Mouse (Mus musculus) intestine, embryonic 14.5 days (tissue): Measurements from ENCODE around the gene Selplg. TPM values are rescaled to one million over a fixed set of nuclear protein-coding genes. Genes with fewer than 3 reads are reported as not detected.

ENCODE experiments used
- ATAC-seq: fragments of 200-750 bp; cut with Nextera tagmentation; replicated peaks from 2 replicates; pipeline ENCODE4 v1.8.0; 2017; ENCODE audit warnings: low read depth, moderate number of reproducible peaks, moderate TSS enrichment, moderate library complexity; ENCODE audit not compliant: low FRiP score, low TSS enrichment
- DNase-seq: peaks from one replicate; pipeline ENCODE4 v3.0.0-alpha.2; 2018; ENCODE audit warnings: low spot score
- H3K27ac ChIP-seq: fragments of 300-500 bp; sonication (generic); 2 replicates; pipeline ENCODE4 v1.5.1; 2014; ENCODE audit warnings: low read depth, mild to moderate bottlenecking, control low read depth
- H3K27me3 ChIP-seq: fragments of 300-500 bp; sonication (generic); replicated peaks from 2 replicates; pipeline ENCODE4 v1.6.1; 2014; ENCODE audit warnings: low read length, control low read depth; ENCODE audit not compliant: control insufficient read depth, insufficient read depth
- H3K36me3 ChIP-seq: fragments of 300-500 bp; sonication (generic); 2 replicates; pipeline ENCODE4 v1.6.1; 2014; ENCODE audit warnings: low read length, control low read depth; ENCODE audit not compliant: control insufficient read depth, insufficient read depth
- H3K4me1 ChIP-seq: fragments of 300-500 bp; sonication (generic); replicated peaks from 2 replicates; pipeline ENCODE4 v1.6.1; 2014; ENCODE audit warnings: low read length, control low read depth, mixed read lengths; ENCODE audit not compliant: control insufficient read depth, insufficient read depth
- H3K4me2 ChIP-seq: fragments of 300-500 bp; sonication (generic); 2 replicates; pipeline ENCODE4 v1.6.1; 2014; ENCODE audit warnings: low read length
- H3K4me3 ChIP-seq: fragments of 300-500 bp; sonication (generic); 2 replicates; pipeline ENCODE4 v1.5.1; 2014; ENCODE audit warnings: low read depth, low read length, control low read depth, mixed read lengths
- H3K9ac ChIP-seq: fragments of 300-500 bp; sonication (generic); 2 replicates; pipeline ENCODE4 v1.6.1; 2014; ENCODE audit warnings: mild to moderate bottlenecking, low read length
- H3K9me3 ChIP-seq: fragments of 300-500 bp; sonication (generic); 2 replicates; pipeline ENCODE4 v1.6.1; 2016; ENCODE audit warnings: low read length, control low read depth; ENCODE audit not compliant: control insufficient read depth
- WGBS: fragments of 180-500 bp; shearing (Covaris S2); extraction: QIAGEN DNeasy Blood & Tissue Kit; methylation state at CpG from one replicate; pipeline ENCODE4 v1.1.7; 2014; 5-methylcytosine and 5-hydroxymethylcytosine counted together
- polyA plus RNA-seq: library from polyadenylated mRNA; unstranded; fragments of >200 nt; fragmentation: Nextera tagmentation; extraction: Ambion mirVana; gene quantifications from 2 replicates; pipeline ENCODE4 v1.2.1, GENCODE M21; 2014

Selplg gene
- polyA plus RNA-seq, 1 experiment from 2014 or later = 4.0 TPM

DNA sequence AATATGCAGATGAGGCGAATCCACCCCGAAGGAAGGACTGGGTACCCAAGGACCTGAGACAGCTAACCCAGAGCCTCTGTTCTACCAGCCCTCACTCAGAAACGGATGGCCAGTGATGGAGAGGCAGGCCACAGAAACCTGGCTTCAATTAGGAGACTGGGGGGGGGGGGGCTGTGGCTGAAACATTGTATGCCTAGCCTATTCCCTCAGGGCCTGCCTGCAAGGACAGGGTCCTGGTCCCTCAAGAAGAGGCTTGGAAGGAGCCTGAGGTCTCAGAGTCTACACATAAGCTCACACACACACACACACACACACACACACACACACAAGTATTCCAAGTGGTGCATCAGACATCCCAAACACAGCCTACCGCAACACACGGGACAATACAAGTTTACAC, 32.8 kb downstream of the Selplg start:
- Histone ChIP-seq H3K27me3 (no peaks in the 10 kb centered on the region), H3K4me3 (peak overlapping the region; percentile 53), H3K9me3 (no peaks in the 10 kb centered on the region), H3K36me3 (peaks cover 6% of the 10 kb centered on the region), H3K9ac (peak overlapping the region; percentile 49), H3K4me2 (peak overlapping the region; percentile 69), H3K27ac (peak overlapping the region; percentile 82), H3K4me1 (peaks cover 34% of the 10 kb centered on the region)
- ATAC-seq = 0 out of 2 replicates have a peak, but pooled peaks have one; percentile 2
- 27% methylated on average over 5 of the region's 5 CpGs for WGBS
- DNase-seq = no peak

DNA sequence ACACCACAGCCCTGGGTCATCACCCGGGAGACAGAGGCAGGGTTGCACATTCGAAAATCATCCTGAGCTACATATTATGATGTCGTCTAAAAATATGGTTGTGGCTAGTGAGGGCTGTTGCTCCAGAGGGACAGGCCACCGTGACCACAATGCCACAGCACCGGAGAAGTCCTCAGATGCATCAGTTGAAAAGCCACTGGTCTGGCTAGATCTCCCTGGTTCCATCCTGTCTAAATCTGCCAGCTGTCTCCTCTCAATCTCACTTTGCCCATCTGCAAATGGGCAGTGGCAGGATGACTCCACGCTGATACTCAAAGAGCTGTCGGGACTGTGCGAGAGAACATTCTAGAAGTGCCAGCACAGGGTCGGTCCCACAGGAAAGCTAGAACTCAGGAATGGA, 33.9 kb downstream of the Selplg start:
- no peaks in the 10 kb centered on the region for H3K9me3 ChIP-seq
- 63% methylated on average over 9 of the region's 9 CpGs for WGBS
- peak overlapping the region; percentile 53 for H3K4me3 ChIP-seq
- H3K27ac ChIP-seq = 0 out of 2 replicates have a peak overlapping the region, but pooled peaks have one; percentile 73
- H3K27me3 ChIP-seq = no peaks in the 10 kb centered on the region
- peaks cover 18% of the 10 kb centered on the region for H3K36me3 ChIP-seq
- ATAC-seq (no peak), DNase-seq (no peak)
- peak overlapping the region; percentile 42 for H3K9ac ChIP-seq
- peak overlapping the region; percentile 69 for H3K4me2 ChIP-seq
- H3K4me1 ChIP-seq = peaks cover 34% of the 10 kb centered on the region

DNA sequence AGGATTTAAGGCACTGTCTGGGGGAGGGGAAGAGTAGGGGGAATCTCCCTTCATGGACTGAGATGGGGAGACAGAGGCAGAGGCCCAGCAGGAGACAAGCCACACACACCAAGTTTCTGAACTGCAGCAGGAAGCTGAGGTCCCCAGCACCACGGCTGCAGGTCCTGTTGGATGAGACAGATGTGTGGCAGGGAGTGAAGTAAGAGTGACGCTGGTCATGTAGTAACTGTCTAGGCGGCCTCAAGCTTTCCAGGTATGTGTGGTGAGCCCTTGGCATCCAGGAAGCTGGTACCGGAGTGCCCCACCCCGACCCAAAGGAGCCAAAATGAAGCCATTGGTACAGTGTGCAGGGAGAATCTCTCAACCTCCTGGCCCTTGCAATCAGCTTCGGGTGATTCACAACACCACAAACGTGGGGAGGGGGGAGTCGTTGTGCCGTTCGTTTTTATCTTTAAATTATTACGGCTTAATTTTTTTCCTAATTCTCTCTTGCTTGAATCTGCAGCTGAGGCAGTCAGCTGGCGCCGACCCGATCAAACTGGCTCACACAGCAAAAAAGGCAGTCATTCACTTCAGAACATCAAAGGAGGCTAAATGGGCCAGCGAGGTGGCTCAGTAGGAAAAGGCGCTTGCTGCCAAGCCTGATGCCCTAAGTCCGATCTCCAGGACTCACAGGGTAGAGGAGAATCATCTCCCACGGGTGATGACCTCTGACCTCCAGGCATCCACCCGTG, 35.1 kb downstream of the Selplg start:
- DNase-seq (no peak), ATAC-seq (no peak)
- Histone ChIP-seq H3K9me3 (no peaks in the 10 kb centered on the region), H3K4me2 (peak overlapping the region; percentile 69), H3K4me1 (peaks cover 38% of the 10 kb centered on the region), H3K9ac (peak overlapping the region; percentile 42), H3K27me3 (no peaks in the 10 kb centered on the region), H3K27ac (peak overlapping the region; percentile 73), H3K4me3 (peak overlapping the region; percentile 53), H3K36me3 (peaks cover 24% of the 10 kb centered on the region)
- WGBS = 17% methylated on average over 19 of the region's 19 CpGs

DNA sequence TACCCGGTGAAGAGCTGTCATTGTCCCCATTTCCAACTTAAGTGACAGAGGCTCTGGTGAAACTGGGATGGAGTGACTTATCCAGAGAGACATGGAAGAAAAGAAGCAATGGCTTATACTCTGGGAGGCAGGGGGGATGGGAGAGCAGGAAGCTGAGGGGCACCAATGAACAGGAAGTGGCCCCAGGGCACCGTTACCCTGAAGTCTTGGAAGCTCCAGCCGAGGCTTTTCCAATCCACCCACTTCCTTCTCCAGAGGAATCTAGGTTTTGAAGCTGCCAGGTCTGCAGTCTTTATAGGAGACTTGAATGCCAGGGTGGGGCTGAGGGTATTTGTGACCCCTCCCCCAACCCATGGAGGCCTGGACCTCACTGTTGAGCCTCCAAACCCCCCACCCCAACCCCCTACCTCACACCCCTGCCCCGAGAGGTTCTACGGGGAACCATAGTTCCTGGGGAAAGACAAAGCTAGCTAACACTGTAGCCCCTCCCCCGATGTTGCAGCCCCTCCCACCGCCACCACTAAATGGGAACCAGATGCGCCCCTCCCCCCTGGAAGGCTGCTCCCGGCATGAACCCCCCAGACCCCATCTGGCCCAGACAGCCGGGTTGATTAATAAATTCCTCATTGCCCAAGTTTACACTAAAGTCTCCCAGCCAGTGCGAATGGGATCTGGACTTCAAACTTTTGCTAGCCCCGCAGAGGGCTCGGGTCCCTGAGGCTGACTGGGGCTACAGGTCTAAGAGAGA, 35.9 kb downstream of the Selplg start:
- DNase-seq = peak; percentile 67
- Histone ChIP-seq H3K4me3 (peak overlapping the region; percentile 53), H3K4me1 (peaks cover 40% of the 10 kb centered on the region), H3K27me3 (no peaks in the 10 kb centered on the region), H3K9ac (peak overlapping the region; percentile 42; the same call in 1 of the 2 replicates), H3K4me2 (peak overlapping the region; percentile 69), H3K27ac (peak overlapping the region; percentile 73), H3K36me3 (peaks cover 24% of the 10 kb centered on the region), H3K9me3 (no peaks in the 10 kb centered on the region)
- peak; percentile 22; the same call in 1 of the 2 replicates for ATAC-seq
- 7% methylated on average over 13 of the region's 13 CpGs for WGBS

DNA sequence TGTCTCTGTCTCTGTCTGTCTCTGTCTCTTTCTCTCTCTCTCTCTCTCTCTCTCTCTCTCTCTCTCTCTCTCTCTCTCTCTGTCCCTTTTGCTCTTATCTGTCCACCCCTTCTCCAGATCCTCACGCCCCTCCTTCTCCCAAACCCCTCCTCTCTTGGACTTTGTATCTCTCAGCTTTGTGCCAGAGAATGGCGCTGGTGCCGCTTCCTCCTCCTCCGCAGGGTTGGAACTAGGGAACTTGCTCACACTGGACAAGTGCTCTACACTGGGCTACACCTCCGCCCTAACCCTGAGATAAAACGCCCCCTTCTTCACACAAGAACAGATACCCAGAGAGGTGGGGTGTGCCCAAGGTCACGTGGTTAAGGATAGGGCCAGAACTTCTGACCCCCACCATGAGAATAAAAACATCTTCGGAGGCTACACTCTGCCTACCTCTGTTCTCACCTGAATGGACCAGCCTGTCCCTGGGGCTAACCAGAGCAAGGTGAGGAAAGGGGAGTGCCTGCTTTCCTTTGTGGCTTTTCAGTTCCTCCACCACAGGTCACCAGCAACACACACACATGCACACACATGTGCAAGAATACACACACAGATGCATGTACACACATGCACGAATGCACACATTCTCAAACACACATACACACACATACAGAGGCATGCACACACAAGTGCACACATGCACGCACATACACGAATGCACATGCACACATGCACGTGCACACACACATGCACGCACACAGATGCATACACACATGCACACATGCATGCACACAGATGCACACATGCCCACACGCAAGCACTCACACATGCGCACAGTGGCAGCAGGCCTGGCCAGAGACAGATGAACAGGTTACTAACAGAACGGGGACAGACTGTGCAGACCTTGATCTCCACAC, 41.0 kb downstream of the Selplg start:
- H3K27ac ChIP-seq = no peak overlapping the region
- ATAC-seq = no peak

GRCm38 (mm10) chr5:113790453-113791196, 41.8 kb downstream of the Selplg start:
- Histone ChIP-seq H3K9ac (no peak overlapping the region), H3K27me3 (no peaks in the 10 kb centered on the region), H3K4me3 (no peak overlapping the region), H3K9me3 (no peaks in the 10 kb centered on the region), H3K36me3 (peaks cover 24% of the 10 kb centered on the region), H3K4me1 (peaks cover 28% of the 10 kb centered on the region), H3K27ac (no peak overlapping the region; the same call in 1 of the 2 replicates), H3K4me2 (no peak overlapping the region)
- DNase-seq (no peak), ATAC-seq (no peak)
- 60% methylated on average over 11 of the region's 11 CpGs for WGBS

More for the DNA sequence above, 41.0 kb downstream of the Selplg start:
- no peaks in the 10 kb centered on the region for H3K9me3 ChIP-seq
- no peak overlapping the region for H3K4me3 ChIP-seq
- peaks cover 24% of the 10 kb centered on the region for H3K36me3 ChIP-seq
- H3K4me2 ChIP-seq = no peak overlapping the region
- DNase-seq = no peak
- no peak overlapping the region for H3K9ac ChIP-seq
- no peaks in the 10 kb centered on the region for H3K27me3 ChIP-seq
- peaks cover 34% of the 10 kb centered on the region for H3K4me1 ChIP-seq
- WGBS = 72% methylated on average over 16 of the region's 16 CpGs

DNA sequence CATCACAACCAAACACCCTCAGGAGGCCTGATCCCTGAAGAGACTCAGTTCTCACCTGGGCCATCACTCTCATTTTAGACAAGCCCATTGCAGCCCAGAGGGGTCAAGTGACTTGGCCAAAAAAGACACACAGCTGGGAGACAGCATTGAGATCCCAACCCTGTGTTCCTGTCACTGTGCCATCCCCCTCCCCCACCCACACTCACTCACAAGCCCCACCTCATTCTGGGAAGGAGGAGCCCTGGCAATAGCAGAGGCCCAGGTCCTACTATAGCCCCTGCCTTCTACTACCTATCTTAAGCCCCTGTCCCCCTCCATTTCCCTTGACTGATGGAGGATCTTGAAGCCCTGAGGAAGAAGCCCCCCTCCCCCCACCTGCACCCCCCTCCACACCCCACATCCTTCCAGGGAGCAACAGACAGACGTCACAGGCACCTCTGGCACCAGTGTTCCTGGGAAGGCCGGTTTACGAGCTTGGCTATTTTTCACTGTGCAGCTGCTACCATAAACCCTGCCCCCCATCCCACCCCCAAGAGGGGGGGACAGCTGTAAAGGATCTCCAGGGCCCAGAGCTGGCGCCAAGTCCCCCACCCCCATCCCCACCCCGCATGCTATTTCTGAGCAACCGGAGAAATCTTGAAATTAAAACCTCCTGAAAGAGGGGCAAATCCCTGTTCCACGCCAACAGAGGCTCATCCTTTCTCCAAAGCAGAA, 43.2 kb downstream of the Selplg start:
- H3K27ac ChIP-seq = peak overlapping the region; percentile 78
- no peak overlapping the region for H3K9ac ChIP-seq
- 17% methylated on average over 7 of the region's 7 CpGs for WGBS
- peak; percentile 63 for ATAC-seq
- peaks cover 34% of the 10 kb centered on the region for H3K4me1 ChIP-seq
- peak overlapping the region; percentile 14; the same call in 1 of the 2 replicates for H3K4me2 ChIP-seq
- H3K4me3 ChIP-seq = no peak overlapping the region
- no peaks in the 10 kb centered on the region for H3K9me3 ChIP-seq
- peak; percentile 71 for DNase-seq
- H3K36me3 ChIP-seq = peaks cover 13% of the 10 kb centered on the region
- H3K27me3 ChIP-seq = no peaks in the 10 kb centered on the region
